Mouse (Mus musculus) bone marrow, adult 2 months (tissue): Measurements from ENCODE around the gene Stk39. TPM values are rescaled to one million over a fixed set of nuclear protein-coding genes. Genes with fewer than 3 reads are reported as not detected.

Experiments
- H3K27ac ChIP-seq: fragments of 200-500 bp; 2 replicates; pipeline ENCODE4 v1.5.1; 2012; ENCODE audit warnings: low read depth, mild to moderate bottlenecking, control low read depth, inconsistent platforms, low read length; ENCODE audit not compliant: control insufficient read depth, poor library complexity, insufficient read depth
- H3K4me1 ChIP-seq: fragments of 200-500 bp; 2 replicates; pipeline ENCODE4 v1.6.1; 2011; ENCODE audit warnings: low read length; ENCODE audit not compliant: control insufficient read depth, insufficient read depth
- H3K4me3 ChIP-seq: fragments of 200-500 bp; replicated peaks from 2 replicates; pipeline ENCODE3; 2011; ENCODE audit warnings: mild to moderate bottlenecking, low read depth, low read length, control low read depth; ENCODE audit not compliant: control insufficient read depth
- CTCF ChIP-seq: fragments of 200-500 bp; IDR thresholded peaks from 2 replicates; pipeline ENCODE4 v1.5.1; 2011; ENCODE audit warnings: low read length, control low read depth; ENCODE audit not compliant: control insufficient read depth, insufficient read depth
- POLR2A ChIP-seq: fragments of 200-500 bp; IDR thresholded peaks from 2 replicates; pipeline ENCODE4 v1.6.1; 2011; ENCODE audit warnings: low read depth, mild to moderate bottlenecking, control low read depth, low read length, borderline replicate concordance; ENCODE audit not compliant: control insufficient read depth
- WGBS: fragments of 180-500 bp; shearing (Covaris S2); methylation state at CpG from one replicate; pipeline ENCODE4 v1.1.7; 2018; 5-methylcytosine and 5-hydroxymethylcytosine counted together
- polyA plus RNA-seq: library from polyadenylated mRNA; stranded (reverse); fragments of >200 nt; gene quantifications from 2 replicates; pipeline ENCODE4 v1.2.4, GENCODE M21; 2011; ENCODE audit warnings: low replicate concordance; ENCODE audit not compliant: missing spikeins, insufficient read depth, insufficient read length

Stk39 gene
- polyA plus RNA-seq, 1 experiment: 1.8 TPM

GRCm38 (mm10) chr2:68465266-68466123, 6.6 kb downstream of the Stk39 start:
- Histone ChIP-seq H3K4me1 (no peaks in the 10 kb centered on the region), H3K4me3 (no peak overlapping the region), H3K27ac (no peak overlapping the region)
- TF ChIP-seq CTCF (no peak), POLR2A (no peak)
- 52% methylated on average over 19 of the region's 19 CpGs for WGBS

DNA sequence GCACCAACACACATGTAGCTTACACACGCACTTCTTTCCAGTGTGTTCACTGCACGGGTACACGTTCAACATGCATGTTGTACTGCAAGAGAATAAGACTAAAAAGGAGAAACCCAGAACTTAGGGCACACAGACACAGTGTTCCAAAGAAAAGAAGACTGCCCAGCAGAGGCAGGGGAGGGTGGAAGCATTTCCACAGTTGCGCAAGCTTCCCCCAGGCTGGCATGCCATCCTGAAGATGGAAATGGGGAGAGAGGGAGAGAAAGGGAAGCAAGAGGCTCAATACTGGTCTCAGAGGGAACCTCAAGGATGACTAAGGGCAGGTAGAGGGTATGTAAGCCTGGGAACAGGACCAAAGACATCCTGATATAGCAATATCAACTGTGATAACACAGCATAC, 7.6 kb downstream of the Stk39 start:
- no peak overlapping the region for H3K27ac ChIP-seq
- no peaks in the 10 kb centered on the region for H3K4me1 ChIP-seq
- WGBS: 89% methylated on average over 4 of the region's 4 CpGs
- no peak overlapping the region for H3K4me3 ChIP-seq
- TF ChIP-seq CTCF: no peak
- no peak for TF ChIP-seq POLR2A

- 69% methylated on average over 4 of the region's 4 CpGs for WGBS
- no peak for TF ChIP-seq CTCF
- no peak for TF ChIP-seq POLR2A
- no peaks in the 10 kb centered on the region for H3K4me1 ChIP-seq
- H3K27ac ChIP-seq: no peak overlapping the region
- H3K4me3 ChIP-seq: no peak overlapping the region
Observed at GRCm38 (mm10) chr2:68463801-68464200, 8.3 kb downstream of the Stk39 start.

- TF ChIP-seq CTCF (no peak), POLR2A (no peak)
- no peak overlapping the region for H3K4me3 ChIP-seq
- H3K27ac ChIP-seq: no peak overlapping the region
- 68% methylated on average over 5 of the region's 5 CpGs for WGBS
- no peaks in the 10 kb centered on the region for H3K4me1 ChIP-seq
Observed at GRCm38 (mm10) chr2:68458115-68458514, 14.0 kb downstream of the Stk39 start.

GRCm38 (mm10) chr2:68457455-68458032, 14.5 kb downstream of the Stk39 start:
- TF ChIP-seq CTCF (no peak), POLR2A (no peak)
- no peak overlapping the region for H3K4me3 ChIP-seq
- WGBS: 77% methylated on average over 6 of the region's 6 CpGs
- H3K4me1 ChIP-seq: no peaks in the 10 kb centered on the region
- H3K27ac ChIP-seq: no peak overlapping the region

DNA sequence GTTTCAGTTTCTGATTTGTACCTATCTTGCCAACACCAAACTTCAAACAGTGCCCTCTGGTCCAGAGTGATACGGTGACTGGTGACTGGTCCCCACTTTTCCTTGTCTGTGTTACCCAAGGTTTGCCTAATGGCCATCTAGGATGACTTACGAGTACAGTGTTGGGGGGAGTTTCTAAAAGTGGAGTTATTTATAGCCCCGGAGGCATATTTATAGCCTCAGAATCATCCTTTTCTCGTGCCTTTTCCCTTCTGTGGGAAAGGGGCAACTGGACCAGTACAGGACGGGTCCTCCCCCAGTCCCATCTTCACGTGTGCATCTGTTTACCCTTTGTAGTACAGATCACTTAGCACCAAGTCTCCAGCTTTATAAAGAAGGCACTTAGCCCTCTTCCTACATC, 15.2 kb downstream of the Stk39 start:
- Histone ChIP-seq H3K4me3 (no peak overlapping the region), H3K27ac (no peak overlapping the region)
- WGBS: 69% methylated on average over 6 of the region's 6 CpGs

GRCm38 (mm10) chr2:68452379-68452778, 19.7 kb downstream of the Stk39 start:
- 83% methylated on average over 4 of the region's 4 CpGs for WGBS
- TF ChIP-seq POLR2A (no peak), CTCF (no peak)
- no peaks in the 10 kb centered on the region for H3K4me1 ChIP-seq
- H3K4me3 ChIP-seq: no peak overlapping the region
- no peak overlapping the region for H3K27ac ChIP-seq

More for the DNA sequence above, 15.2 kb downstream of the Stk39 start:
- no peaks in the 10 kb centered on the region for H3K4me1 ChIP-seq
- TF ChIP-seq CTCF (no peak), POLR2A (no peak)

GRCm38 (mm10) chr2:68448035-68448434, 24.0 kb downstream of the Stk39 start:
- Histone ChIP-seq H3K4me3 (no peak overlapping the region), H3K4me1 (no peaks in the 10 kb centered on the region), H3K27ac (no peak overlapping the region)
- TF ChIP-seq CTCF: no peak
- no peak for TF ChIP-seq POLR2A
- WGBS: 84% methylated on average over 10 of the region's 10 CpGs
